Mouse (Mus musculus) kidney, adult 2 months (tissue): ENCODE results near the gene Fam72a. TPM values are rescaled to one million over a fixed set of nuclear protein-coding genes. Genes with fewer than 3 reads are reported as not detected.

Source experiments
- DNase-seq: peaks from one replicate; pipeline ENCODE4 v3.0.0; 2021
- H3K27ac ChIP-seq: fragments of 200-500 bp; 2 replicates; pipeline ENCODE4 v1.5.1; 2012; ENCODE audit warnings: low read depth, low read length, control low read depth, inconsistent platforms; ENCODE audit not compliant: insufficient read depth
- H3K27me3 ChIP-seq: fragments of 200-500 bp; replicated peaks from 2 replicates; pipeline ENCODE4 v1.6.1; 2012; ENCODE audit warnings: mild to moderate bottlenecking, moderate library complexity, low read length, inconsistent platforms; ENCODE audit not compliant: control insufficient read depth, insufficient read depth
- H3K36me3 ChIP-seq: fragments of 200-500 bp; 2 replicates; pipeline ENCODE4 v1.6.1; 2012; ENCODE audit warnings: mild to moderate bottlenecking, moderate library complexity, low read length, inconsistent platforms; ENCODE audit not compliant: control insufficient read depth, insufficient read depth
- H3K4me1 ChIP-seq: fragments of 200-500 bp; 2 replicates; pipeline ENCODE4 v1.6.1; 2011; ENCODE audit warnings: low read length; ENCODE audit not compliant: control insufficient read depth, insufficient read depth
- H3K4me3 ChIP-seq: fragments of 200-500 bp; 2 replicates; pipeline ENCODE4 v1.5.1; 2011; ENCODE audit warnings: mild to moderate bottlenecking, low read depth, low read length, control low read depth; ENCODE audit not compliant: insufficient read depth
- CTCF ChIP-seq: fragments of 200-500 bp; conservative IDR thresholded peaks from 2 replicates; pipeline ENCODE4 v1.5.1; 2011; ENCODE audit warnings: low read depth, mild to moderate bottlenecking, control low read depth, low read length, moderate library complexity, mixed read lengths; ENCODE audit not compliant: insufficient read depth, insufficient read length
- POLR2A ChIP-seq: fragments of 200-500 bp; IDR thresholded peaks from one replicate; pipeline ENCODE4 v1.6.1; 2011; ENCODE audit warnings: low read depth, low read length, control low read depth
- WGBS: fragments of 180-500 bp; shearing (Covaris S2); methylation state at CpG from one replicate; pipeline ENCODE4 v1.1.7; 2018; 5-methylcytosine and 5-hydroxymethylcytosine counted together
- polyA plus RNA-seq: library from polyadenylated mRNA; depleted of rRNA; stranded (reverse); fragments of >200 nt; gene quantifications from 2 replicates; pipeline ENCODE4 v1.2.3, GENCODE M21; 2012

Gene Fam72a
- polyA plus RNA-seq, 1 experiment, result 0.08 TPM

DNA sequence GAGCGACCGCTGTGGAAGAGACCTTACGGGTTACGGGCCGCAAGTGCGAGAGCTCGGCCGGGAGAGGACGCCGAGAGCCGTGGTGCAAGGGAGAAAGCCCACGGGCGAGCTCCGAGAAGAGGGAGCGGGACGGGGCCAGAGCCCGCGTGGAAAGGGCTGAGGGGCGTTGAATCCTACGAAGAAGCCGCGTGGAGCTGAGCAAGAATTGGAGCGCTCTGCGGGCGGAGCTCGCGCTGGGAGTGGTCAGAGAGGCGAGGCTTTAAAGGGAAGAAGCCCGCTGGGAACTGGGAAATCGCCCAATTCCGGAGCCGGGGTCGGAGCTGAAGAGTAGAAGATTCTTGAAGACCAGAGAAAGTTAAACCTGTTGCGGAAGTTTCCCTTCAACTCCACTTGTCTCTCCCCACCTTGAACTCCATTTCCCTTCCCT, 391 bp downstream of the Fam72a start:
- H3K27me3 ChIP-seq, result no peaks in the 10 kb centered on the region
- under 1% methylated on average over 34 of the region's 34 CpGs for WGBS
- no peaks in the 10 kb centered on the region for H3K36me3 ChIP-seq
- peak overlapping the region; percentile 85 for H3K4me3 ChIP-seq
- TF ChIP-seq CTCF, result no peak
- TF ChIP-seq POLR2A, result peak; percentile 14
- peak; percentile 72 for DNase-seq
- no peak overlapping the region for H3K27ac ChIP-seq
- peaks cover 7% of the 10 kb centered on the region for H3K4me1 ChIP-seq

DNA sequence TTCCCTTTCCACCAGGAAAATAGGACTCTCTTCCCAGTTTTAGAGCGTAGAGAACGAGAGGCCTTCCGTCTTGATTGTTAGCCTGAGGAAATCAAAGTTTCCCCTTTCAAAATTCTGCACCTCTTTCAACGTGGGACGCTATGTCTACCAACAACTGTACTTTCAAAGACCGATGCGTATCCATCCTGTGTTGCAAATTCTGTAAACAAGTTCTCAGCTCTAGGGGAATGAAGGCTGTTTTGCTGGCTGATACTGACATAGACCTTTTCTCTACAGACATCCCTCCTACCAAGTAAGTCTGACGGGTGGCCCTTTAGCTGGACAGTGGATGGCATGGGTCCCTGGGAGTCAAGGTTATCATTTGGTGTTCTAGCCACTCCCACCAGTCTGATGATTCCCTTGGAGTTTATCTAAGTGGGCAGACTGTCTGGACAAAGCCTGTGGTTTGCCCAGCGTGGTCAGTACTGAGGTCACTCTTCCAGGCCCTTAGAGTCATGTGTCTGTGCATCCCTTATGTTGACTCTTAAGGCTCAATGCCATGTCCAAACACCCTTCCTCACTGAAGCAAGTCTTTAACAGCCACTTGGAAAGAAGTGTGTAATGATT, 961 bp downstream of the Fam72a start:
- Histone ChIP-seq H3K36me3 (no peaks in the 10 kb centered on the region), H3K27ac (no peak overlapping the region), H3K27me3 (no peaks in the 10 kb centered on the region), H3K4me3 (peak overlapping the region; percentile 85; the same call in 1 of the 2 replicates), H3K4me1 (peaks cover 6% of the 10 kb centered on the region)
- no peak for TF ChIP-seq POLR2A
- no peak for TF ChIP-seq CTCF
- 8% methylated on average over 9 of the region's 9 CpGs for WGBS
- no peak for DNase-seq

DNA sequence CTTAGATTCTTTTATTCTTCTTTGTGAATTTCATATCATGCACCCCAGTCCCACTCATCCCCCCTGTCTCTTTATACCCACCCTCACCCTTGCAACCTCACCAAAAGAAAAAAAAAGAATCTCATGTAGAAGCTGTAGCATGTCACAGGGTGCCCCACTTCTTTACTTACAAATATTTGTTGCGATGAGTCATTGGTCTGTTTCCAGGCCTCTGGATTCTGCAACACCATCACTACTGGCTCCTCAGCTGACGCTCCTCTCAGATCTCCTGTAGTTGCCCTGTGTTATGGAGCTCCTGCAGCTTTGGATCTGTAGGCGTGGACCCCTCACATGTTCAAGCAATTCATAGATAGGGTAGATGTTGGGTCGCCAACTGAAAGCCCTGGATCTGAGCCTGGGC, 12.1 kb downstream of the Fam72a start:
- no peak overlapping the region for H3K27ac ChIP-seq
- WGBS, result 92% methylated on average over 4 of the region's 4 CpGs

DNA sequence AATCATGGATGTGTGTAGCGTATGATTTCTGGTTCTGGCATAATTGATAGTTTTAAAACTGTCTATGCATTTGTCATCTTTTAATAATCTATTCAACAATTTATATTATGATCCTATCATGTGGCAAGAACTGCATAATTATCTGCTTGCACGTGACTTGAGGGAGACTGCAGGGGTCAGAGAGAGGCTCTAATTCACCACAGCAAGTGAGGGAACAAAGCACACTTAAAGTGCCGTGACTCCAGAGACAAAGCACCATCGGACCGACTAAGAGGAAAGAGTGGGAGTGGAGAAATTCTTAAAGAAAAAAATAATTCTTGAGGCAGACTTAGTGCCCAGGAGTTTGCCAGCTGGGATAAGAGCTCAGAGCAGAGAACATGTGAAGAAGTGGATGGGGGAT, 13.1 kb downstream of the Fam72a start:
- TF ChIP-seq POLR2A, result no peak
- TF ChIP-seq CTCF, result no peak
- Histone ChIP-seq H3K27ac (no peak overlapping the region), H3K4me1 (no peaks in the 10 kb centered on the region), H3K36me3 (no peaks in the 10 kb centered on the region), H3K27me3 (no peaks in the 10 kb centered on the region), H3K4me3 (no peak overlapping the region)
- DNase-seq, result no peak
- WGBS, result 75% methylated on average over 5 of the region's 5 CpGs

More for the DNA sequence above, 12.1 kb downstream of the Fam72a start:
- Histone ChIP-seq H3K27me3 (no peaks in the 10 kb centered on the region), H3K4me1 (no peaks in the 10 kb centered on the region), H3K4me3 (no peak overlapping the region), H3K36me3 (no peaks in the 10 kb centered on the region)
- no peak for TF ChIP-seq POLR2A
- no peak for TF ChIP-seq CTCF
- DNase-seq, result no peak

DNA sequence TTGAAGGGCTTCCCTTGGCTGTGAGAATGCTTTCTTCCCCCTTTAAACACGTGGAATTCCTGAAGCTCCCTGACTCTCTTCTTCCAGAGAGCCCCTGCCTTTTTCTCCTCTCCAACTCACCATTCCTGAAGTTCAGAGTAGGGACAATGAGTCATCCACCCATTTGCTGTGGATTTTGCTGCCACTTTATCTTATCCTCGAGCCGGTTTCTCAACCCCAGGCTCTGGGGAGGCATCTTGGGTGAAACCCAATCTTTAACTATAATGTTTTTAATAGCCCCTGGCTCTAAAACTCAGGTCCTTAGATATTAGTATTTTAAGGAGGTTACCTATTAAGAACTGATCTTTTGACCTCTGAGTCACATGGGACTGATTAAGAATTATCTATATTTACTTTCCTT, 13.7 kb downstream of the Fam72a start:
- TF ChIP-seq CTCF (no peak), POLR2A (no peak)
- Histone ChIP-seq H3K4me3 (no peak overlapping the region), H3K27ac (no peak overlapping the region), H3K4me1 (no peaks in the 10 kb centered on the region), H3K27me3 (no peaks in the 10 kb centered on the region), H3K36me3 (no peaks in the 10 kb centered on the region)
- 39% methylated on average over 3 of the region's 3 CpGs for WGBS
- no peak for DNase-seq

DNA sequence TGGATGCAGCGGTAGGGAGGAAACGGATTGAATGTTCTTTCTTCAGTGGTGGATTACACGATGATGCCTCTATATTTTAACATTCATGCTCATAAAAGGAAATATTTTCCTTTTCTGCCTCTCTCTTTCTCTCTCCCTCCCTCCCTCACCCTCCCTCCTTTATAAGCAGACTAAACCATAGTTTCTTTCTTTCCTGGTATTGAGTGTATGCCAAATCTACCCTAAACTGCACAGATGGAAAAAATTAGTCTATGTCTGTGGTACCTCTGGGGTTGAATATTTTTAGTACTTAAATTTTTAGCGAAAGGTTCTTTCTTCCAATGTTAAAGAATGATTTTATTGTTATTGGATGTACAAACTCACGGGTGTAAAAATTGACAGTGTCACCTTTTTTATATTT, 14.2 kb downstream of the Fam72a start:
- WGBS, result 94% methylated on average over 5 of the region's 5 CpGs
- no peak for DNase-seq

DNA sequence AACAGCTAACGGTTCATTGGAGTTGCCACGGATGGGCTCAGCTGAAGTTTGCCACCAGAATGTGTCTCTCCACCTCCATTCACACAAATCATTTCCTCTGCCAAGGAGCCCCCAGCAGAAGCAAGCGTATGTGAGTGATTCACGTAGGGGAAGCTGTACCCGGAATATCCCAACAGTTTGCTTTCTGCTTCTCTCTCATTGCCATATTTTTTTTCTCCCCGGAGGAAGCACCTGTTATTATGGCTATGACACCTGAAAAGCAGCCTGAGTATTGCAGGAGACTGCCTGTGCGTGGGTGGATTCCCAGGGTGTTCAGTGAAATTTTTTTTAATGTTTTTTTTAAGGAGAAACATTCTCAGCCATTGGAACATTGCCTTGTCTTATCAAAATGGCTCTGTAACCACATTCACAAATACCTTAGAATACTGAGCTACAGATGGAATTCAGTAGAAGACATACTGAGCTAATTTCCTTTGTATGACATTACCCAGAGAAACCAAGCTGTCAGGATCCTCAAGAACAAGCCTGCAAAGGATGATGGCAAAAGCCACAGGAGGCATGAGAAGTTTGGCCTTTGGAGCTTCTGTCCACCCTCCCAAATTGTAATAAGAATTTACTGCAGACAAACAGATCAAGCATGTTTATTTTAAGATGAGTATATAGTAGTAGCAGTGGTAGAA, 16.3 kb downstream of the Fam72a start:
- TF ChIP-seq POLR2A (no peak), CTCF (no peak)
- WGBS, result 69% methylated on average over 7 of the region's 7 CpGs

More for the DNA sequence above, 14.2 kb downstream of the Fam72a start:
- Histone ChIP-seq H3K36me3 (no peaks in the 10 kb centered on the region), H3K4me1 (no peaks in the 10 kb centered on the region), H3K27ac (no peak overlapping the region), H3K27me3 (no peaks in the 10 kb centered on the region), H3K4me3 (no peak overlapping the region)
- TF ChIP-seq CTCF (no peak), POLR2A (no peak)

More for the DNA sequence above, 16.3 kb downstream of the Fam72a start:
- DNase-seq, result no peak
- no peak overlapping the region for H3K27ac ChIP-seq
- no peaks in the 10 kb centered on the region for H3K36me3 ChIP-seq
- no peak overlapping the region for H3K4me3 ChIP-seq
- H3K27me3 ChIP-seq, result no peaks in the 10 kb centered on the region
- no peaks in the 10 kb centered on the region for H3K4me1 ChIP-seq
